In the genomic region with DNA sequence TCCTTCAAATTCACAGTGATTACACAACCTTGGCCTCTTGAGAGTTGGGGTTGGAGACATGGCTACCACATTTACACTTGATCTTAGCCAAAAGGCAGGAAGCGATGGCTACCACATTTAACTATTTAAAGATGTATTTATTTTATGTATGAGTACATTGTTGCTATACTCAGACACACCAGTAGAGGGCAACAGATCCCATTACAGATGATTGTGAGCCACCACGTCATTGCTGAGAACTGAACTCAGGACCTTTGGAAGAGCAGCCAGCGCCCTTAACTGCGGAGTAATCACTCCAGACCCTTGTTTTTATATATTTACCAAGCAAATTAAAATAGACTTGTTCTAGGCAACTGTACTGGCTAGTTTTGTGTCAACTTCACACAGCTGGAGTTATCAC, we compare ENCODE assay signal across 14 mouse cellular contexts. TPM values are rescaled to one million over a fixed set of nuclear protein-coding genes. Genes with fewer than 3 reads are reported as not detected.
DNase-seq lines count a peak whose midpoint lies in the region; ATAC-seq and TF ChIP-seq lines count a peak whose summit lies in the region.
"Had no signal": no experiment of that assay in that cellular context is flagged by ENCODE, and none has a peak within 500 bp of the region (broad histone marks: within the 10 kb centered on the region; RNA-seq: fewer than 3 reads in every experiment).

No protein-coding gene starts in this region.

- TF ChIP-seq POLR2A in brain, embryonic 14.5 days (IDR thresholded peaks at IDR 0.05; ENCODE audit: borderline replicate concordance, extremely low read depth, insufficient read depth, insufficient read length, poor library complexity, severe bottlenecking), result no peak

- no peaks in the 10 kb centered on the region for H3K4me1 ChIP-seq in kidney, postnatal 0 days (replicated peaks; ENCODE audit: insufficient read depth, low read length)
- H3K4me1 ChIP-seq in forebrain, embryonic 13.5 days, result no peaks in the 10 kb centered on the region
- H3K4me1 ChIP-seq: limb, embryonic 10.5 days; lung, embryonic 15.5 days; megakaryocyte, embryonic 14.5 days had no signal

- H3K4me2 ChIP-seq in kidney, postnatal 0 days (ENCODE audit: low read length), result no peak overlapping the region
- H3K4me2 ChIP-seq in forebrain, embryonic 13.5 days, result no peak overlapping the region
- H3K4me2 ChIP-seq: lung, embryonic 15.5 days had no signal

- DNase-seq in kidney, postnatal 0 days (ENCODE audit: low spot score), result no peak
- no peak for DNase-seq in kidney, postnatal 14 days
- DNase-seq in 3T3-L1 (ENCODE audit: low read depth, low spot score) (peak; percentile 55), 416B (ENCODE audit: low read depth) (peak; percentile 44)
- DNase-seq in brain, embryonic 14.5 days (ENCODE audit: low read depth), result no peak
- no peak for DNase-seq in spleen, adult 12 weeks (ENCODE audit: low spot score)
- DNase-seq: cerebellum, adult 2 months; heart, postnatal 14 days; layer of hippocampus, adult 9-11 months; right cerebral cortex, postnatal 14 days had no signal

- no peaks in the 10 kb centered on the region for H3K27me3 ChIP-seq in kidney, postnatal 0 days (ENCODE audit: insufficient read depth, low read length)
- no peaks in the 10 kb centered on the region for H3K27me3 ChIP-seq in forebrain, embryonic 13.5 days
- H3K27me3 ChIP-seq: lung, embryonic 15.5 days; megakaryocyte, embryonic 14.5 days had no signal

- H3K4me3 ChIP-seq in kidney, postnatal 0 days (replicated peaks; ENCODE audit: low read depth, low read length), result no peak overlapping the region
- H3K4me3 ChIP-seq in forebrain, embryonic 13.5 days, result no peak overlapping the region
- H3K4me3 ChIP-seq: limb, embryonic 10.5 days; lung, embryonic 15.5 days; megakaryocyte, embryonic 14.5 days had no signal

- no peak overlapping the region for H3K9ac ChIP-seq in kidney, postnatal 0 days (ENCODE audit: low read depth, low read length)
- H3K9ac ChIP-seq in forebrain, embryonic 13.5 days, result no peak overlapping the region
- H3K9ac ChIP-seq: lung, embryonic 15.5 days had no signal

- ATAC-seq in kidney, postnatal 0 days (replicated peaks; ENCODE audit: low FRiP score, low read depth), result no peak
- no peak for ATAC-seq in forebrain, embryonic 13.5 days

- peaks cover 42% of the 10 kb centered on the region for H3K36me3 ChIP-seq in kidney, postnatal 0 days (ENCODE audit: insufficient read depth, low read length)
- H3K36me3 ChIP-seq in forebrain, embryonic 13.5 days (ENCODE audit: poor library complexity, severe bottlenecking), result peaks cover 68% of the 10 kb centered on the region

- H3K27ac ChIP-seq in kidney, postnatal 0 days, result no peak overlapping the region
- H3K27ac ChIP-seq in forebrain, embryonic 13.5 days, result no peak overlapping the region
- H3K27ac ChIP-seq: limb, embryonic 10.5 days; lung, embryonic 15.5 days had no signal

- H3K9me3 ChIP-seq in kidney, postnatal 0 days (replicated peaks; ENCODE audit: low read length), result no peaks in the 10 kb centered on the region
- no peaks in the 10 kb centered on the region for H3K9me3 ChIP-seq in forebrain, embryonic 13.5 days (replicated peaks)
- H3K9me3 ChIP-seq: limb, embryonic 10.5 days; lung, embryonic 15.5 days; megakaryocyte, embryonic 14.5 days had no signal

- peak; percentile 41; the same call in 1 of the 2 replicates for TF ChIP-seq CTCF in kidney, postnatal 0 days (IDR thresholded peaks at IDR 0.05; ENCODE audit: low read depth)
- peak; percentile 34; the same call in 1 of the 2 replicates for TF ChIP-seq CTCF in brain, embryonic 14.5 days (IDR thresholded peaks at IDR 0.05; ENCODE audit: borderline replicate concordance, extremely low read depth, insufficient read depth, insufficient read length)

- WGBS in kidney, postnatal 0 days, result 88% methylated on average over 4 of the region's 4 CpGs
- 91% methylated on average over 4 of the region's 4 CpGs for WGBS in forebrain, embryonic 13.5 days

RNA-seq across cellular contexts. Expression of gene Pak2, which starts 36.8 kb away (rescaled TPM):
- 31.2 and 33.6 TPM in 2 replicates for polyA plus RNA-seq in kidney, postnatal 0 days (2015; fragmentation: Nextera tagmentation; extraction: Ambion mirVana)
- polyA plus RNA-seq in brain, embryonic 14.5 days (2012; rRNA removed), result 30.7 and 39.0 TPM in 2 replicates
- polyA plus RNA-seq in forebrain, embryonic 13.5 days (2015; fragmentation: Nextera tagmentation; extraction: Ambion mirVana), result 42.5 and 45.4 TPM in 2 replicates

RNA-seq across cellular contexts. Expression of gene Senp5, which starts 39.3 kb away (rescaled TPM):
- 7.0 and 8.1 TPM in 2 replicates for polyA plus RNA-seq in kidney, postnatal 0 days (2015; fragmentation: Nextera tagmentation; extraction: Ambion mirVana)
- 18.3 and 23.2 TPM in 2 replicates for polyA plus RNA-seq in brain, embryonic 14.5 days (2012; rRNA removed)
- 17.1 and 19.5 TPM in 2 replicates for polyA plus RNA-seq in forebrain, embryonic 13.5 days (2015; fragmentation: Nextera tagmentation; extraction: Ambion mirVana)

RNA-seq across cellular contexts. Expression of gene Pigx, which starts 57.2 kb away (rescaled TPM):
- polyA plus RNA-seq in kidney, postnatal 0 days (2015; fragmentation: Nextera tagmentation; extraction: Ambion mirVana), result 129 and 140 TPM in 2 replicates
- 74.9 and 103 TPM in 2 replicates for polyA plus RNA-seq in brain, embryonic 14.5 days (2012; rRNA removed)
- 148 and 158 TPM in 2 replicates for polyA plus RNA-seq in forebrain, embryonic 13.5 days (2015; fragmentation: Nextera tagmentation; extraction: Ambion mirVana)

RNA-seq across cellular contexts. Expression of gene Cep19, which starts 57.2 kb away (rescaled TPM):
- polyA plus RNA-seq in kidney, postnatal 0 days (2015; fragmentation: Nextera tagmentation; extraction: Ambion mirVana), result 45.2 and 45.6 TPM in 2 replicates
- polyA plus RNA-seq in brain, embryonic 14.5 days (2012; rRNA removed), result 24.3 and 26.3 TPM in 2 replicates
- polyA plus RNA-seq in forebrain, embryonic 13.5 days (2015; fragmentation: Nextera tagmentation; extraction: Ambion mirVana), result 39.5 and 44.3 TPM in 2 replicates

Comparison
In these comparisons a context has a peak if more than half of its experiments do, and no peak if none do; other contexts are left out.
1. DNase-seq: peak in 3T3-L1 (single experiment) and 416B (single experiment); none in kidney, postnatal 0 days (single experiment), kidney, postnatal 14 days (single experiment), brain, embryonic 14.5 days (single experiment) and spleen, adult 12 weeks (single experiment).